Mouse (Mus musculus): ENCODE results near the gene Rbfox2. TPM values are rescaled to one million over a fixed set of nuclear protein-coding genes. Genes with fewer than 3 reads are reported as not detected.
A peak's percentile ranks its signal among the peaks of the same experiment; 100 is the strongest.

Rbfox2 gene
- polyA plus RNA-seq, 1 experiment from 2014 or later, result 87.6 TPM

GRCm38 (mm10) chr15:77142787-77143186 lies 164.0 kb downstream of the Rbfox2 start:
- Histone ChIP-seq H3K9ac (0 out of 2 replicates have a peak overlapping the region, but pooled peaks have one; percentile 10), H3K4me3 (no peak overlapping the region), H3K4me1 (replicated peaks) (peaks cover 70% of the 10 kb centered on the region), H3K27me3 (replicated peaks) (no peaks in the 10 kb centered on the region), H3K9me3 (replicated peaks) (no peaks in the 10 kb centered on the region), H3K4me2 (no peak overlapping the region), H3K27ac (ENCODE audit: poor library complexity, severe bottlenecking) (no peak overlapping the region), H3K36me3 (peaks cover 18% of the 10 kb centered on the region)
- whole genome bisulfite sequencing, result 80% methylated on average over 5 of the region's 5 CpGs
- ATAC-seq (ENCODE audit: insufficient number of reproducible peaks, low FRiP score), result no peak

GRCm38 (mm10) chr15:77142352-77142751 lies 164.5 kb downstream of the Rbfox2 start:
- Histone ChIP-seq H3K9ac (peak overlapping the region; percentile 10; the same call in 1 of the 2 replicates), H3K27ac (ENCODE audit: poor library complexity, severe bottlenecking) (peak overlapping the region; percentile 21; the same call in 1 of the 2 replicates)
- WGBS, result 73% methylated on average over 6 of the region's 6 CpGs

GRCm38 (mm10) chr15:77141711-77142110 lies 165.1 kb downstream of the Rbfox2 start:
- H3K9me3 ChIP-seq (replicated peaks), result no peaks in the 10 kb centered on the region
- 58% methylated on average over 4 of the region's 4 CpGs for WGBS
- peak overlapping the region; percentile 51; the same call in 1 of the 2 replicates for H3K27ac ChIP-seq (ENCODE audit: poor library complexity, severe bottlenecking)
- no peak overlapping the region for H3K4me2 ChIP-seq
- no peak overlapping the region for H3K4me3 ChIP-seq
- peaks cover 14% of the 10 kb centered on the region for H3K36me3 ChIP-seq
- ATAC-seq (ENCODE audit: insufficient number of reproducible peaks, low FRiP score), result no peak
- H3K9ac ChIP-seq, result 0 out of 2 replicates have a peak overlapping the region, but pooled peaks have one; percentile 7
- no peaks in the 10 kb centered on the region for H3K27me3 ChIP-seq (replicated peaks)
- peaks cover 65% of the 10 kb centered on the region for H3K4me1 ChIP-seq (replicated peaks)

More at GRCm38 (mm10) chr15:77142352-77142751, 164.5 kb downstream of the Rbfox2 start:
- Histone ChIP-seq H3K4me2 (no peak overlapping the region), H3K4me3 (no peak overlapping the region), H3K27me3 (replicated peaks) (no peaks in the 10 kb centered on the region), H3K36me3 (peaks cover 18% of the 10 kb centered on the region), H3K4me1 (replicated peaks) (peaks cover 70% of the 10 kb centered on the region), H3K9me3 (replicated peaks) (no peaks in the 10 kb centered on the region)
- ATAC-seq (ENCODE audit: insufficient number of reproducible peaks, low FRiP score), result no peak

- H3K4me2 ChIP-seq, result no peak overlapping the region
- no peak overlapping the region for H3K4me3 ChIP-seq
- no peak for ATAC-seq (ENCODE audit: insufficient number of reproducible peaks, low FRiP score)
- H3K9me3 ChIP-seq (replicated peaks), result peaks cover 9% of the 10 kb centered on the region; the same call in 1 of the 2 replicates
- H3K27ac ChIP-seq (ENCODE audit: poor library complexity, severe bottlenecking), result no peak overlapping the region
- H3K36me3 ChIP-seq, result peaks cover 43% of the 10 kb centered on the region
- H3K9ac ChIP-seq, result no peak overlapping the region
- H3K4me1 ChIP-seq (replicated peaks), result peaks cover 40% of the 10 kb centered on the region
- WGBS, result 65% methylated on average over 5 of the region's 5 CpGs
- no peaks in the 10 kb centered on the region for H3K27me3 ChIP-seq (replicated peaks)
Observed at GRCm38 (mm10) chr15:77138282-77138681, 168.5 kb downstream of the Rbfox2 start.

GRCm38 (mm10) chr15:77134483-77134882 lies 172.3 kb downstream of the Rbfox2 start:
- ATAC-seq (ENCODE audit: insufficient number of reproducible peaks, low FRiP score), result no peak
- Histone ChIP-seq H3K4me1 (replicated peaks) (peaks cover 15% of the 10 kb centered on the region), H3K9me3 (replicated peaks) (peaks cover 9% of the 10 kb centered on the region; the same call in 1 of the 2 replicates), H3K4me2 (no peak overlapping the region), H3K9ac (no peak overlapping the region), H3K27me3 (replicated peaks) (no peaks in the 10 kb centered on the region), H3K36me3 (peaks cover 62% of the 10 kb centered on the region), H3K4me3 (no peak overlapping the region), H3K27ac (ENCODE audit: poor library complexity, severe bottlenecking) (no peak overlapping the region)
- 94% methylated on average over 10 of the region's 10 CpGs for WGBS

- 74% methylated on average over 8 of the region's 8 CpGs for WGBS
- peaks cover 53% of the 10 kb centered on the region for H3K36me3 ChIP-seq
Observed at GRCm38 (mm10) chr15:77129154-77129553, 177.7 kb downstream of the Rbfox2 start.

GRCm38 (mm10) chr15:77127737-77128136 lies 179.1 kb downstream of the Rbfox2 start:
- no peaks in the 10 kb centered on the region for H3K27me3 ChIP-seq (replicated peaks)
- 77% methylated on average over 2 of the region's 2 CpGs for WGBS
- H3K4me1 ChIP-seq (replicated peaks), result peaks cover 27% of the 10 kb centered on the region
- no peak overlapping the region for H3K27ac ChIP-seq (ENCODE audit: poor library complexity, severe bottlenecking)
- no peak overlapping the region for H3K9ac ChIP-seq
- no peak overlapping the region for H3K4me3 ChIP-seq
- H3K36me3 ChIP-seq, result peaks cover 43% of the 10 kb centered on the region
- no peak overlapping the region for H3K4me2 ChIP-seq
- ATAC-seq (ENCODE audit: insufficient number of reproducible peaks, low FRiP score), result no peak
- H3K9me3 ChIP-seq (replicated peaks), result no peaks in the 10 kb centered on the region

More at GRCm38 (mm10) chr15:77129154-77129553, 177.7 kb downstream of the Rbfox2 start:
- H3K4me2 ChIP-seq, result no peak overlapping the region
- no peaks in the 10 kb centered on the region for H3K27me3 ChIP-seq (replicated peaks)
- no peaks in the 10 kb centered on the region for H3K9me3 ChIP-seq (replicated peaks)
- ATAC-seq (ENCODE audit: insufficient number of reproducible peaks, low FRiP score), result no peak
- H3K27ac ChIP-seq (ENCODE audit: poor library complexity, severe bottlenecking), result no peak overlapping the region
- H3K4me1 ChIP-seq (replicated peaks), result peaks cover 15% of the 10 kb centered on the region
- no peak overlapping the region for H3K4me3 ChIP-seq
- no peak overlapping the region; the same call in 1 of the 2 replicates for H3K9ac ChIP-seq

- Histone ChIP-seq H3K4me3 (no peak overlapping the region), H3K27me3 (replicated peaks) (no peaks in the 10 kb centered on the region), H3K36me3 (peaks cover 32% of the 10 kb centered on the region), H3K9me3 (replicated peaks) (no peaks in the 10 kb centered on the region), H3K4me1 (replicated peaks) (peaks cover 34% of the 10 kb centered on the region), H3K9ac (no peak overlapping the region), H3K4me2 (no peak overlapping the region), H3K27ac (ENCODE audit: poor library complexity, severe bottlenecking) (no peak overlapping the region)
- WGBS, result 88% methylated on average over 3 of the region's 3 CpGs
- ATAC-seq (ENCODE audit: insufficient number of reproducible peaks, low FRiP score), result no peak
Observed at GRCm38 (mm10) chr15:77126674-77127073, 180.1 kb downstream of the Rbfox2 start.

GRCm38 (mm10) chr15:77124372-77125117 lies 182.3 kb downstream of the Rbfox2 start:
- H3K4me2 ChIP-seq, result no peak overlapping the region
- H3K36me3 ChIP-seq, result peaks cover 18% of the 10 kb centered on the region
- H3K4me1 ChIP-seq (replicated peaks), result peaks cover 44% of the 10 kb centered on the region
- no peak for ATAC-seq (ENCODE audit: insufficient number of reproducible peaks, low FRiP score)
- no peak overlapping the region for H3K4me3 ChIP-seq
- no peak overlapping the region for H3K9ac ChIP-seq
- H3K27me3 ChIP-seq (replicated peaks), result no peaks in the 10 kb centered on the region
- H3K27ac ChIP-seq (ENCODE audit: poor library complexity, severe bottlenecking), result no peak overlapping the region
- WGBS, result 92% methylated on average over 4 of the region's 4 CpGs
- H3K9me3 ChIP-seq (replicated peaks), result no peaks in the 10 kb centered on the region

- ATAC-seq (ENCODE audit: insufficient number of reproducible peaks, low FRiP score), result no peak
Observed at GRCm38 (mm10) chr15:77122824-77123223, 184.0 kb downstream of the Rbfox2 start.

GRCm38 (mm10) chr15:77122208-77122607 lies 184.6 kb downstream of the Rbfox2 start:
- H3K36me3 ChIP-seq, result peaks cover 15% of the 10 kb centered on the region
- no peak overlapping the region for H3K4me3 ChIP-seq
- no peak overlapping the region for H3K27ac ChIP-seq (ENCODE audit: poor library complexity, severe bottlenecking)
- H3K4me1 ChIP-seq (replicated peaks), result peaks cover 57% of the 10 kb centered on the region
- no peaks in the 10 kb centered on the region for H3K27me3 ChIP-seq (replicated peaks)
- WGBS, result 49% methylated on average over 6 of the region's 6 CpGs
- no peak overlapping the region for H3K9ac ChIP-seq
- H3K9me3 ChIP-seq (replicated peaks), result no peaks in the 10 kb centered on the region
- H3K4me2 ChIP-seq, result no peak overlapping the region
- no peak for ATAC-seq (ENCODE audit: insufficient number of reproducible peaks, low FRiP score)

More at GRCm38 (mm10) chr15:77122824-77123223, 184.0 kb downstream of the Rbfox2 start:
- H3K27me3 ChIP-seq (replicated peaks), result no peaks in the 10 kb centered on the region
- 45% methylated on average over 2 of the region's 2 CpGs for WGBS
- H3K27ac ChIP-seq (ENCODE audit: poor library complexity, severe bottlenecking), result no peak overlapping the region
- H3K9ac ChIP-seq, result no peak overlapping the region
- H3K36me3 ChIP-seq, result peaks cover 18% of the 10 kb centered on the region
- no peaks in the 10 kb centered on the region for H3K9me3 ChIP-seq (replicated peaks)
- H3K4me1 ChIP-seq (replicated peaks), result peaks cover 53% of the 10 kb centered on the region
- H3K4me2 ChIP-seq, result no peak overlapping the region
- H3K4me3 ChIP-seq, result no peak overlapping the region
